Mouse (Mus musculus) lung, embryonic 15.5 days (tissue): ENCODE results near the gene Lipe. TPM values are rescaled to one million over a fixed set of nuclear protein-coding genes. Genes with fewer than 3 reads are reported as not detected.
A peak's percentile ranks its signal among the peaks of the same experiment; 100 is the strongest.

Experiments used
- ATAC-seq: fragments of 200-750 bp; cut with Nextera tagmentation; 2 replicates; pipeline ENCODE4 v1.8.0; 2017; ENCODE audit warnings: moderate number of reproducible peaks, borderline replicate concordance; ENCODE audit not compliant: low FRiP score, low TSS enrichment; ENCODE audit errors: extremely low read depth
- H3K27ac ChIP-seq: fragments of 300-500 bp; sonication (generic); 2 replicates; pipeline ENCODE4 v1.5.1; 2015; ENCODE audit warnings: moderate library complexity, mild to moderate bottlenecking, inconsistent platforms
- H3K27me3 ChIP-seq: fragments of 300-500 bp; sonication (generic); 2 replicates; pipeline ENCODE4 v1.6.1; 2015; ENCODE audit warnings: inconsistent platforms
- H3K36me3 ChIP-seq: fragments of 300-500 bp; sonication (generic); 2 replicates; pipeline ENCODE4 v1.6.1; 2015; ENCODE audit warnings: inconsistent platforms
- H3K4me1 ChIP-seq: fragments of 300-500 bp; sonication (generic); 2 replicates; pipeline ENCODE4 v1.6.1; 2015; ENCODE audit warnings: inconsistent platforms
- H3K4me2 ChIP-seq: fragments of 300-500 bp; sonication (generic); 2 replicates; pipeline ENCODE4 v1.6.1; 2015; ENCODE audit warnings: inconsistent platforms, mild to moderate bottlenecking, moderate library complexity
- H3K4me3 ChIP-seq: fragments of 300-500 bp; sonication (generic); 2 replicates; pipeline ENCODE4 v1.5.1; 2015; ENCODE audit warnings: mild to moderate bottlenecking, inconsistent platforms
- H3K9ac ChIP-seq: fragments of 300-500 bp; sonication (generic); 2 replicates; pipeline ENCODE4 v1.6.1; 2015; ENCODE audit warnings: inconsistent platforms
- H3K9me3 ChIP-seq: fragments of 300-500 bp; sonication (generic); 2 replicates; pipeline ENCODE4 v1.6.1; 2016; ENCODE audit warnings: inconsistent platforms
- WGBS: fragments of 180-500 bp; shearing (Covaris S2); methylation state at CpG from one replicate; pipeline ENCODE4 v1.1.7; 2015; 5-methylcytosine and 5-hydroxymethylcytosine counted together
- polyA plus RNA-seq: library from polyadenylated mRNA; unstranded; fragments of >200 nt; fragmentation: Nextera tagmentation; extraction: Ambion mirVana; gene quantifications from 2 replicates; pipeline ENCODE4 v1.2.1, GENCODE M21; 2015

Lipe gene
- polyA plus RNA-seq, 1 experiment from 2014 or later = 9.4 TPM

GRCm38 (mm10) chr7:25333596-25334307 is 64.8 kb downstream of the Lipe start:
- Histone ChIP-seq H3K27ac (no peak overlapping the region), H3K36me3 (peaks cover 30% of the 10 kb centered on the region), H3K4me1 (no peaks in the 10 kb centered on the region), H3K27me3 (no peaks in the 10 kb centered on the region), H3K9ac (no peak overlapping the region), H3K9me3 (no peaks in the 10 kb centered on the region), H3K4me3 (no peak overlapping the region), H3K4me2 (no peak overlapping the region)
- WGBS = 43% methylated on average over 16 of the region's 16 CpGs
- ATAC-seq = peak; percentile 39

Other genes starting within 250 kb of the Lipe start
- 0.31 and 0.55 TPM in 2 replicates for gene Pou2f2, start 219.0 kb downstream of the Lipe start, polyA plus RNA-seq
- gene Dedd2, start 178.1 kb downstream of the Lipe start, polyA plus RNA-seq = 9.6 and 11.2 TPM in 2 replicates
- 3.0 and 3.6 TPM in 2 replicates for gene Zfp526, start 177.3 kb downstream of the Lipe start, polyA plus RNA-seq
- 9.8 and 10.7 TPM in 2 replicates for gene Gsk3a, start 160.9 kb downstream of the Lipe start, polyA plus RNA-seq
- gene Erf, start 147.9 kb downstream of the Lipe start, polyA plus RNA-seq = 18.8 and 20.3 TPM in 2 replicates
- gene Cic, start 131.0 kb downstream of the Lipe start, polyA plus RNA-seq = 29.5 and 30.3 TPM in 2 replicates
- 174 and 183 TPM in 2 replicates for gene Pafah1b3, start 100.7 kb downstream of the Lipe start, polyA plus RNA-seq
- 0.27 and 0.38 TPM in 2 replicates for gene Prr19, start 97.3 kb downstream of the Lipe start, polyA plus RNA-seq
- gene Tmem145, start 92.6 kb downstream of the Lipe start, polyA plus RNA-seq = 0.22 and 0.25 TPM in 2 replicates
- gene Megf8, start 81.5 kb downstream of the Lipe start, polyA plus RNA-seq = 12.7 and 13.5 TPM in 2 replicates
- 0.52 and 0.57 TPM in 2 replicates for gene Cnfn, start 29.0 kb downstream of the Lipe start, polyA plus RNA-seq
- 0.21 and 0.34 TPM in 2 replicates for gene Cxcl17, start 14.2 kb upstream of the Lipe start, polyA plus RNA-seq
- 5.3 and 5.8 TPM in 2 replicates for gene Ceacam1, start 78.9 kb upstream of the Lipe start, polyA plus RNA-seq
- gene Ceacam2, start 141.1 kb upstream of the Lipe start, polyA plus RNA-seq = 0.08 and 0.16 TPM in 2 replicates
- not detected in 2 replicates for gene Erich4, start 217.2 kb upstream of the Lipe start, polyA plus RNA-seq
- gene Dmac2, start 220.7 kb upstream of the Lipe start, polyA plus RNA-seq = 31.5 and 34.6 TPM in 2 replicates
- 9.9 and 11.4 TPM in 2 replicates for gene B3gnt8, start 227.9 kb upstream of the Lipe start, polyA plus RNA-seq